Mouse (Mus musculus): ENCODE results near the gene Il33. TPM values are rescaled to one million over a fixed set of nuclear protein-coding genes. Genes with fewer than 3 reads are reported as not detected.

Gene Il33
- 0.48 and 0.68 TPM in 2 replicates for polyA plus RNA-seq (2016; fragmentation: Nextera tagmentation; extraction: Ambion mirVana)

- Histone ChIP-seq H3K36me3 (replicated peaks) (no peaks in the 10 kb centered on the region), H3K4me3 (no peak within 1 kb of the TSS), H3K4me1 (no peaks in the 10 kb centered on the region), H3K27me3 (ENCODE audit: poor library complexity, severe bottlenecking) (no peaks in the 10 kb centered on the region), H3K27ac (no peak within 1 kb of the TSS), H3K9me3 (no peaks in the 10 kb centered on the region)
- 89% methylated on average over 10 of the region's 10 CpGs for WGBS
- DNase-seq (ENCODE audit: extremely low spot score, low spot score) = no peak
These were observed at the start of gene Il33 for GRCm38 (mm10) chr19:29924638-29925258. Gene Il33, plus strand, starts transcription at chr19:29925114.

GRCm38 (mm10) chr19:29877422-29878291 lies 47.3 kb upstream of the Il33 start:
- H3K4me3 ChIP-seq = no peak overlapping the region
- no peak overlapping the region for H3K27ac ChIP-seq
- H3K27me3 ChIP-seq (ENCODE audit: poor library complexity, severe bottlenecking) = no peaks in the 10 kb centered on the region
- H3K9me3 ChIP-seq = no peaks in the 10 kb centered on the region
- DNase-seq (ENCODE audit: extremely low spot score, low spot score) = no peak
- H3K36me3 ChIP-seq (replicated peaks) = no peaks in the 10 kb centered on the region
- no peaks in the 10 kb centered on the region for H3K4me1 ChIP-seq
- 76% methylated on average over 10 of the region's 10 CpGs for WGBS

GRCm38 (mm10) chr19:29878896-29879504 lies 45.9 kb upstream of the Il33 start:
- H3K4me1 ChIP-seq = no peaks in the 10 kb centered on the region
- no peak overlapping the region for H3K4me3 ChIP-seq
- no peak for DNase-seq (ENCODE audit: extremely low spot score, low spot score)
- no peaks in the 10 kb centered on the region for H3K27me3 ChIP-seq (ENCODE audit: poor library complexity, severe bottlenecking)
- H3K9me3 ChIP-seq = no peaks in the 10 kb centered on the region
- whole genome bisulfite sequencing = 89% methylated on average over 8 of the region's 8 CpGs
- no peaks in the 10 kb centered on the region for H3K36me3 ChIP-seq (replicated peaks)
- no peak overlapping the region for H3K27ac ChIP-seq

GRCm38 (mm10) chr19:29880918-29881317 lies 44.0 kb upstream of the Il33 start:
- 90% methylated on average over 4 of the region's 4 CpGs for WGBS
- Histone ChIP-seq H3K9me3 (no peaks in the 10 kb centered on the region), H3K4me3 (no peak overlapping the region), H3K27ac (no peak overlapping the region), H3K36me3 (replicated peaks) (no peaks in the 10 kb centered on the region), H3K27me3 (ENCODE audit: poor library complexity, severe bottlenecking) (no peaks in the 10 kb centered on the region), H3K4me1 (no peaks in the 10 kb centered on the region)
- DNase-seq (ENCODE audit: extremely low spot score, low spot score) = no peak

- no peaks in the 10 kb centered on the region for H3K9me3 ChIP-seq
- H3K36me3 ChIP-seq (replicated peaks) = no peaks in the 10 kb centered on the region
- no peaks in the 10 kb centered on the region for H3K27me3 ChIP-seq (ENCODE audit: poor library complexity, severe bottlenecking)
- no peak for DNase-seq (ENCODE audit: extremely low spot score, low spot score)
- no peak overlapping the region for H3K27ac ChIP-seq
- 83% methylated on average over 3 of the region's 3 CpGs for WGBS
- H3K4me1 ChIP-seq = no peaks in the 10 kb centered on the region
- H3K4me3 ChIP-seq = no peak overlapping the region
These were observed 42.2 kb upstream of the Il33 start for GRCm38 (mm10) chr19:29882696-29883095.

- no peaks in the 10 kb centered on the region for H3K36me3 ChIP-seq (replicated peaks)
- DNase-seq (ENCODE audit: extremely low spot score, low spot score) = no peak
- H3K27me3 ChIP-seq (ENCODE audit: poor library complexity, severe bottlenecking) = no peaks in the 10 kb centered on the region
- H3K4me1 ChIP-seq = no peaks in the 10 kb centered on the region
- WGBS = 88% methylated on average over 6 of the region's 6 CpGs
- H3K9me3 ChIP-seq = no peaks in the 10 kb centered on the region
- no peak overlapping the region for H3K4me3 ChIP-seq
- H3K27ac ChIP-seq = no peak overlapping the region
These were observed 39.4 kb upstream of the Il33 start for GRCm38 (mm10) chr19:29885548-29885947.

GRCm38 (mm10) chr19:29887476-29887875 lies 37.4 kb upstream of the Il33 start:
- Histone ChIP-seq H3K27ac (no peak overlapping the region), H3K9me3 (no peaks in the 10 kb centered on the region), H3K36me3 (replicated peaks) (no peaks in the 10 kb centered on the region), H3K4me1 (no peaks in the 10 kb centered on the region), H3K4me3 (no peak overlapping the region), H3K27me3 (ENCODE audit: poor library complexity, severe bottlenecking) (no peaks in the 10 kb centered on the region)
- no peak for DNase-seq (ENCODE audit: extremely low spot score, low spot score)
- WGBS = 84% methylated on average over 2 of the region's 2 CpGs

- Histone ChIP-seq H3K27ac (no peak overlapping the region), H3K4me3 (no peak overlapping the region), H3K9me3 (no peaks in the 10 kb centered on the region), H3K27me3 (ENCODE audit: poor library complexity, severe bottlenecking) (no peaks in the 10 kb centered on the region), H3K4me1 (no peaks in the 10 kb centered on the region; the same call in 1 of the 2 replicates), H3K36me3 (replicated peaks) (no peaks in the 10 kb centered on the region)
- no peak for DNase-seq (ENCODE audit: extremely low spot score, low spot score)
- 88% methylated on average over 6 of the region's 6 CpGs for WGBS
These were observed 36.0 kb upstream of the Il33 start for GRCm38 (mm10) chr19:29888946-29889345.

- 83% methylated on average over 4 of the region's 4 CpGs for WGBS
- no peak overlapping the region for H3K4me3 ChIP-seq
These were observed 32.9 kb upstream of the Il33 start for GRCm38 (mm10) chr19:29891981-29892380.

GRCm38 (mm10) chr19:29892786-29893185 lies 32.1 kb upstream of the Il33 start:
- Histone ChIP-seq H3K4me1 (no peaks in the 10 kb centered on the region; the same call in 1 of the 2 replicates), H3K9me3 (no peaks in the 10 kb centered on the region), H3K27me3 (ENCODE audit: poor library complexity, severe bottlenecking) (no peaks in the 10 kb centered on the region), H3K4me3 (no peak overlapping the region), H3K36me3 (replicated peaks) (no peaks in the 10 kb centered on the region), H3K27ac (no peak overlapping the region)
- no peak for DNase-seq (ENCODE audit: extremely low spot score, low spot score)
- 83% methylated on average over 6 of the region's 6 CpGs for WGBS

More at GRCm38 (mm10) chr19:29891981-29892380, 32.9 kb upstream of the Il33 start:
- H3K4me1 ChIP-seq = no peaks in the 10 kb centered on the region; the same call in 1 of the 2 replicates
- no peak for DNase-seq (ENCODE audit: extremely low spot score, low spot score)
- H3K9me3 ChIP-seq = no peaks in the 10 kb centered on the region
- H3K27ac ChIP-seq = no peak overlapping the region
- H3K27me3 ChIP-seq (ENCODE audit: poor library complexity, severe bottlenecking) = no peaks in the 10 kb centered on the region
- no peaks in the 10 kb centered on the region for H3K36me3 ChIP-seq (replicated peaks)

- Histone ChIP-seq H3K4me1 (no peaks in the 10 kb centered on the region; the same call in 1 of the 2 replicates), H3K9me3 (no peaks in the 10 kb centered on the region), H3K27ac (no peak overlapping the region), H3K27me3 (ENCODE audit: poor library complexity, severe bottlenecking) (no peaks in the 10 kb centered on the region), H3K36me3 (replicated peaks) (no peaks in the 10 kb centered on the region), H3K4me3 (no peak overlapping the region)
- DNase-seq (ENCODE audit: extremely low spot score, low spot score) = no peak
- 83% methylated on average over 4 of the region's 4 CpGs for WGBS
These were observed 31.1 kb upstream of the Il33 start for GRCm38 (mm10) chr19:29893718-29894273.

- no peaks in the 10 kb centered on the region; the same call in 1 of the 2 replicates for H3K4me1 ChIP-seq
- H3K9me3 ChIP-seq = peaks cover under 1% of the 10 kb centered on the region; the same call in 1 of the 2 replicates
- no peak overlapping the region for H3K4me3 ChIP-seq
- WGBS = 88% methylated on average over 12 of the region's 12 CpGs
- H3K36me3 ChIP-seq (replicated peaks) = no peaks in the 10 kb centered on the region
- no peaks in the 10 kb centered on the region for H3K27me3 ChIP-seq (ENCODE audit: poor library complexity, severe bottlenecking)
- H3K27ac ChIP-seq = no peak overlapping the region
- DNase-seq (ENCODE audit: extremely low spot score, low spot score) = no peak
These were observed 30.5 kb upstream of the Il33 start for GRCm38 (mm10) chr19:29894381-29894780.

All from forebrain, embryonic 10.5 days (tissue).